Mouse (Mus musculus): ENCODE results near the gene Alkbh6. TPM values are rescaled to one million over a fixed set of nuclear protein-coding genes. Genes with fewer than 3 reads are reported as not detected.

The Alkbh6 gene
- polyA plus RNA-seq (2011; ENCODE audit: insufficient read depth, insufficient read length, low replicate concordance, missing spikeins), result 11.7 and 23.3 TPM in 2 replicates

DNA sequence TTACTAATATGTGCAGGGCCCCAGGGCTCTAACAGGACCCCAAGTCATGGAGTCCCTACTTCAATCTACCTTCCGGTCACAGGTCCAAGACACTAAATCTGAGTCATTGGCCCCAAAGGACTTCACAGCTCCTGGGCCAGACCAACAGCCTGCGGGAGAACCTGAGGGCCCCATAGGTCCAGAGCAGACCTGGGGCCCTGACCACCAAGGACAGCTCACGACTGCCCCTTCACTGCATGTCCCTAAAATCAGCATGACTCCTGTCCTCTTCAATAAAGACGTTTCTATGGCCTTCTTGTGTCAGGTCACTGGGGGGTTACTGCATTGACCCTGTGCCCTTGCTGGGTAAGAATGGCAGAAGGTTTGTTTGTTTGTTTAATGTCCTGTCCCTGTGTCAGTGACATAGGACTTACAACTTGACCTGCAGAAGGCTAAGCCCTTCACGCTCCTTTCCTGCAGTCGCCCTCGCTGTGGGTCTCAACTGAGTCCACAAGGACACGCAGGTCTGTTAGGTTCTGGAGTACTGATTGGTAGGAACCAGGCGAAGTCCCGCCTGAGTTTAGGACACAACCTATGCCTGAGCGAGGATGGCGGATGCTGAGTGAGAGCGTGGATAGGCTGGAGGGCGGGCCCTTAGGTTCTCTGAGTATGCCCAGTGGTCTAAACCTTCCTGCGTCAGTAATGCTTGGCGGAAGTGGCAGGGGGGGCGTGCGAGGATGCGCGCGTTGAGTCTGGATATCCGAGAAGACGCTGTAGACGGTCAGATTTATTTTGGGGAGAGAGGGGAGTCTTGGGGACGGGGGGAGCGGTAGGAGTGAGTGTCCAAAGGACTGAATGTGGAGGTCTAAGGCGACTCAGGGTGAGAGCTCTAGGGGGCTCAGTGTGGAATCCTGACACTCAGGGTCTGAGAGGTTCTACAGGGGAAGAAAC lies at the start of gene Alkbh6:
Gene Alkbh6 (plus strand): TSS at position 642 of the 930 bp plus-strand sequence.
- TF ChIP-seq CTCF (IDR thresholded peaks at IDR 0.05; ENCODE audit: control insufficient read depth, insufficient read depth, low read length) (0 out of 2 replicates have a peak, but pooled peaks have one; percentile 1), POLR2A (IDR thresholded peaks at IDR 0.05; ENCODE audit: borderline replicate concordance, control insufficient read depth, low read depth, low read length) (peak; percentile 63)
- H3K4me3 ChIP-seq (replicated peaks; ENCODE audit: control insufficient read depth, low read depth, low read length), result peak within 1 kb of the TSS; percentile 68
- no peak within 1 kb of the TSS for H3K27ac ChIP-seq (ENCODE audit: control insufficient read depth, insufficient read depth, low read depth, low read length, poor library complexity)
- WGBS, result 6% methylated on average over 27 of the region's 27 CpGs
- H3K4me1 ChIP-seq (ENCODE audit: control insufficient read depth, insufficient read depth, low read length), result no peaks in the 10 kb centered on the region; the same call in 1 of the 2 replicates

DNA sequence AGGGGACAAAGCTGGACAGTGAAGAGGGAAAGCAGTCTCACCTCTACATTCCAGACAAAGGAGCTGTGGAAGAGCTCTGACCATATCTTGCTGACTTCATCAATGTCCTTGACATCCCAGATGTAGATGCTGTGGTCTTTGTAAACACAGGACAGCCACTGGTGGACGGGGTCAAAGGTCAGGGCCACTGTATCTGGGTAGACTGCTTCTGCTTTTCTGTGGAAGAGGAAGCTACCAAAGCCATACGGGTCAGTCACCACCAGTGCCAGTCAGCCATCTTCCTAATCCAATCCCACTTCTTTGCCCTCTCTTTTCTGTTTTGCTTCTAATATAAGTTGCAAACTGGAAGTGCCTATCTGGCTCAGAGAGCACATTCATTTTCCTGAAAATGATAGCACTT lies 43.5 kb upstream of the Alkbh6 start:
- Histone ChIP-seq H3K27ac (ENCODE audit: control insufficient read depth, insufficient read depth, low read depth, low read length, poor library complexity) (no peak overlapping the region), H3K4me1 (ENCODE audit: control insufficient read depth, insufficient read depth, low read length) (no peaks in the 10 kb centered on the region), H3K4me3 (replicated peaks; ENCODE audit: control insufficient read depth, low read depth, low read length) (no peak overlapping the region)
- 56% methylated on average over 2 of the region's 2 CpGs for WGBS
- no peak for TF ChIP-seq CTCF (IDR thresholded peaks at IDR 0.05; ENCODE audit: control insufficient read depth, insufficient read depth, low read length)
- TF ChIP-seq POLR2A (IDR thresholded peaks at IDR 0.05; ENCODE audit: borderline replicate concordance, control insufficient read depth, low read depth, low read length), result no peak

DNA sequence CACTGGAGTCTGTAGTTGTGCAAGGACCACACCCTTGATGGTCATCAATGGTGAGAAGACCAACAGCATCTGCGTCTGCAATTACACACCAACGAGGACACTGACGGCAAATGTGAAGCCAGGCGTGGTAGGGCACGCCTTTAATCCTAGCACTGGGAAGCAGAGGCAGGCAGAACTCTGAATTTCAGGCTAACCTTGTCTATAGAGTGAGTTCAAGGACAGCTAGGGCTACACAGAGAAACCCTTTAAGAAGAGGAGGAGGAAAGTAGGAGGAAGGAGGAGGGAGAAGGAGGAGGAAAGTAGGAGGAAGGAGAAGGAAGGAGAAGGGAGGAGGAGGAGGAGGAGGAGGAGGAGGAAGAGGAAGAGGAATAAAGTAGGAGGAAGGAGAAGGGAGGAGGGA lies 43.0 kb upstream of the Alkbh6 start:
- Histone ChIP-seq H3K27ac (ENCODE audit: control insufficient read depth, insufficient read depth, low read depth, low read length, poor library complexity) (no peak overlapping the region), H3K4me3 (replicated peaks; ENCODE audit: control insufficient read depth, low read depth, low read length) (no peak overlapping the region), H3K4me1 (ENCODE audit: control insufficient read depth, insufficient read depth, low read length) (no peaks in the 10 kb centered on the region)
- WGBS, result 78% methylated on average over 5 of the region's 5 CpGs
- TF ChIP-seq POLR2A (IDR thresholded peaks at IDR 0.05; ENCODE audit: borderline replicate concordance, control insufficient read depth, low read depth, low read length) (no peak), CTCF (IDR thresholded peaks at IDR 0.05; ENCODE audit: control insufficient read depth, insufficient read depth, low read length) (no peak)

DNA sequence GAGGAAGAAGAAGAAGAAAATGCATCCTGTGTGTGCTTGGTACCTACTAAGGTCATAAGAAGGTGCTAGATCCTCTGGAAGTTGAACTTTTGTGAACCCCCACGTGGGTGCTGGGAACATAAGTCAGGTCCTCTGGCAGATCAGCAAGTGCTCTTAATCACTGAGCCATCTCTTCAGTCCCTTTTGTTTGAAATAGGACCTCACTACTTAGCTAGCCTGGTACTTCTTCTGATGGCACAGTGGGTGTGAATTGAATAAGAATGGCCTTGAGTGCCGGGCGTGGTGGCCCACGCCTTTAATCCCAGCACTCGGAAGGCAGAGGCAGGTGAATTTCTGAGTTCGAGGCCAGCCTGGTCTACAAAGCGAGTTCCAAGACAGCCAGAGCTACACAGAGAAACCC lies 42.6 kb upstream of the Alkbh6 start:
- TF ChIP-seq CTCF (IDR thresholded peaks at IDR 0.05; ENCODE audit: control insufficient read depth, insufficient read depth, low read length) (no peak), POLR2A (IDR thresholded peaks at IDR 0.05; ENCODE audit: borderline replicate concordance, control insufficient read depth, low read depth, low read length) (no peak)
- no peak overlapping the region for H3K4me3 ChIP-seq (replicated peaks; ENCODE audit: control insufficient read depth, low read depth, low read length)

DNA sequence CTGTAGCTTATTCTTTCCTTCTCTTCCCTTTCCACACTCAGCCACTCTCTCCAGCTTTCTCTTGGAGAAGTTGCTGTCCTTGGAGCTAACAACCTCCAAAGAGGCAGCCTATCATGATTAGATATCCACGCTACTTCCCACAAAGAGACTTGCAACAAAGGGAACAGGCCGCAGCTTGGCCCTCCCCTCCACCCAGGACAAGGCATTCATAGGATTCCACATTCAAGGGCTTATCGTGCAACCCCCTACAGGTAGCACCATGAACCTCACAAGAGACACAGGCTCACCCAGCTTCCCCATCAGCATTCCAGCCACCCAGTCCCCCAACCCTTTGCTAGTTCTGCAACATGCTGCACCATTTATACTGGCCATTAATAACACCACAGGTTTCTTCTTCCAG lies 41.7 kb upstream of the Alkbh6 start:
- H3K4me1 ChIP-seq (ENCODE audit: control insufficient read depth, insufficient read depth, low read length), result no peaks in the 10 kb centered on the region
- no peak overlapping the region for H3K27ac ChIP-seq (ENCODE audit: control insufficient read depth, insufficient read depth, low read depth, low read length, poor library complexity)
- WGBS, result 91% methylated on average over 3 of the region's 3 CpGs
- no peak overlapping the region for H3K4me3 ChIP-seq (replicated peaks; ENCODE audit: control insufficient read depth, low read depth, low read length)
- no peak for TF ChIP-seq POLR2A (IDR thresholded peaks at IDR 0.05; ENCODE audit: borderline replicate concordance, control insufficient read depth, low read depth, low read length)
- TF ChIP-seq CTCF (IDR thresholded peaks at IDR 0.05; ENCODE audit: control insufficient read depth, insufficient read depth, low read length), result no peak

More for the DNA sequence above, 42.6 kb upstream of the Alkbh6 start:
- Histone ChIP-seq H3K4me1 (ENCODE audit: control insufficient read depth, insufficient read depth, low read length) (no peaks in the 10 kb centered on the region), H3K27ac (ENCODE audit: control insufficient read depth, insufficient read depth, low read depth, low read length, poor library complexity) (no peak overlapping the region)
- 80% methylated on average over 7 of the region's 7 CpGs for WGBS

DNA sequence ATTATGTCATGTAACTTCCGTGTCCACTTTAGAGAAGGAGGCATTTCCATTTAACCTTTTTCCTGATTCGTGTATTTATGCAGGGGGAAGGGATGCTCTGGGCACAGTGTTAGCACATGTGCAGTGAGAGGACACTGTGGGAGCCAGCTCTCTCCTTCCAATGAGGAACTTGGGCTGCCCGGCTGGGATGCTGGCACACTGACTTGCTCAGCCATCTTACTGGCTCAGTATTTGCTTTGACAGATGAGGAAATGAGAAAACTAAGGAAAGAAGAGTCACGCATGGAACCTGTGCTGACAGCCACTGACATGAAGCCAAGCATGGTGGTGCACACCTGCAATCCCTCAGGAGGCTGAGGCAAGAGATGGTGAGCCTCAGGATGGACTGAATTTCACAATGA lies 38.9 kb upstream of the Alkbh6 start:
- Histone ChIP-seq H3K4me3 (replicated peaks; ENCODE audit: control insufficient read depth, low read depth, low read length) (no peak overlapping the region), H3K4me1 (ENCODE audit: control insufficient read depth, insufficient read depth, low read length) (no peaks in the 10 kb centered on the region), H3K27ac (ENCODE audit: control insufficient read depth, insufficient read depth, low read depth, low read length, poor library complexity) (no peak overlapping the region)
- 81% methylated on average over 4 of the region's 4 CpGs for WGBS
- TF ChIP-seq CTCF (IDR thresholded peaks at IDR 0.05; ENCODE audit: control insufficient read depth, insufficient read depth, low read length) (no peak), POLR2A (IDR thresholded peaks at IDR 0.05; ENCODE audit: borderline replicate concordance, control insufficient read depth, low read depth, low read length) (no peak)

DNA sequence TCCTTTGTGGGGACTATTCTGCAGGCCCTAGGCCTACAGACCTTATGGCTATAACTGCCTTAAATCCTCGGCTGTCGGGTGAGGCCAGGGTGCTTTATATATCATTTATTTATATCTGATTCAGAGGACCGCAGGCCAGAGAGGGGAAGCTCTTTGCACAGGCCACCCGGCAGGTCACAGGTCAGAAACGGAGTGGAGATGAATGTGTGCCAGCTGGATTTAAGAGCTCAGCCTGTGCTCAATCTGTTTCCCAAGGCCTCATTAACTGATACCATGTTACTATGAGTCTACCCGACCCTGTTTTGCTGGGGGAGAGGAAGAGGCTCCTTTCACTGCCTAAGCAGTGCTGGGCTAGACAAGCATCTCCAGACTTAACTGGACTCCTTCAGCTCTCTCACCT lies 34.1 kb upstream of the Alkbh6 start:
- no peak for TF ChIP-seq POLR2A (IDR thresholded peaks at IDR 0.05; ENCODE audit: borderline replicate concordance, control insufficient read depth, low read depth, low read length)
- no peak for TF ChIP-seq CTCF (IDR thresholded peaks at IDR 0.05; ENCODE audit: control insufficient read depth, insufficient read depth, low read length)
- Histone ChIP-seq H3K4me3 (replicated peaks; ENCODE audit: control insufficient read depth, low read depth, low read length) (no peak overlapping the region), H3K27ac (ENCODE audit: control insufficient read depth, insufficient read depth, low read depth, low read length, poor library complexity) (no peak overlapping the region), H3K4me1 (ENCODE audit: control insufficient read depth, insufficient read depth, low read length) (no peaks in the 10 kb centered on the region)
- 89% methylated on average over 6 of the region's 6 CpGs for WGBS

DNA sequence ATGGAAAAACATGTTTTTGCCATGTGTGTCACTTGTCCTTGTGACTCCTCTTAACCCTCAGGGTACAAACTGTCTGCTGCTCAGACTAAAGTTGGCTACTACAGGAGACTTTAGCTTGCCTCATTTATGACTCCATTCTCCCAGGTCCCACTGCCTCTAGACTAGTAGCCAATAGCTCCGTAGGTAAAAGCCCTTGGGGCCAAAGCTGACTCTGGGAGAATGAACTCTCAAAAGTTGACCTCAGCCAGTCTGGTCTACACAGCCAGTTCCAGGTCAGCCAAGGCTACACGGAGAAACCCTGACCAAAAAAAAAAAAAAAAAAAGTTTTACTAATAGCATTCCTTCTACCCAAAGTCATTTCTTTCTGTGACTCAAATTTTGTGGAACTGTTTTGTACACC lies 29.6 kb upstream of the Alkbh6 start:
- no peaks in the 10 kb centered on the region; the same call in 1 of the 2 replicates for H3K4me1 ChIP-seq (ENCODE audit: control insufficient read depth, insufficient read depth, low read length)
- WGBS, result 48% methylated on average over 2 of the region's 2 CpGs
- TF ChIP-seq CTCF (IDR thresholded peaks at IDR 0.05; ENCODE audit: control insufficient read depth, insufficient read depth, low read length) (no peak), POLR2A (IDR thresholded peaks at IDR 0.05; ENCODE audit: borderline replicate concordance, control insufficient read depth, low read depth, low read length) (no peak)
- H3K4me3 ChIP-seq (replicated peaks; ENCODE audit: control insufficient read depth, low read depth, low read length), result no peak overlapping the region
- no peak overlapping the region for H3K27ac ChIP-seq (ENCODE audit: control insufficient read depth, insufficient read depth, low read depth, low read length, poor library complexity)
